Mouse (Mus musculus): ENCODE results near the gene Vasp. TPM values are rescaled to one million over a fixed set of nuclear protein-coding genes. Genes with fewer than 3 reads are reported as not detected.
A peak's percentile ranks its signal among the peaks of the same experiment; 100 is the strongest.

Gene Vasp
- total and polyA plus RNA-seq, 3 experiments, result 130 to 185 TPM; not detected in 1

DNA sequence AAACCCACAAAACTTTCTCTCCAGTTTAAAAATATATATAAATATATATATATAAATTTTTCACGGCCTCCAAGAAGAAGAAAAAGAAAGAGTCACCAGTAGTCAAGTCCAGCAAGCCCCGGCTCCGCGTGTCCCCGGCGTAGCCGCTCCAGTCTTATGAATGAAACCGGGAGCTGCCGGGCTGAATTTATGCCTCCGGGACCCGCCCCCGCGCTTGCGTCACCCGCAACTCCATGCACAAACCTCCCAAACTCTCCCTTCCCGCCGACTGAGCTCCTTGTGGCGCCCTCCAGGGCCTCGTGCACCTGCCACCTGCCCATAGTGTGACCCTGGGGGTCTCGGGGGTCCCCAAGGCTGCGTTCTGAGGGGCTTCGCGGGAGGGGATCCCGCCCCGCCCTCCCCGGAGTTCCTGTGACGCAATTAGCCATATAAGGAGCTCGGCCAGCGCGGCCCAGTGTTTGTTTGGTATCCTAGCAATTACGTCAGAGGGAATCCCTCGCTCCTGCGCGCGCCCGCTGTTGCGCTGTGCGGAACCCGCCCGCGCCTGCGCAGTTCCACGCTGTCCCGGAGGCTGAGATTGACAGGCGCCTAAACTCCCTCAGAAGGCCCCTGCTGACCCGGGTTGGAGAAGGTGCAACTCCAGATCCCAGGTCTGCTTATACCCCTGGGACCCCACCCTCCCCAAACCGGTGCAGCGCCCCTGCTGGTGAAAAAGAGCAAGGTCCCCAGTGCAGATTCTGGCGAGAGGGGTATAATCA lies 38.4 kb upstream of the Vasp start, which contains the start of gene Fosb:
Gene Fosb, minus strand, starts transcription at position 168 of the 758 bp plus-strand sequence.
- TF ChIP-seq MXI1 (IDR thresholded peaks at IDR 0.05; ENCODE audit: low read depth, low read length), result peak; percentile 51; the same call in 1 of the 2 replicates
- TF ChIP-seq GABPA (IDR thresholded peaks at IDR 0.05; ENCODE audit: low read depth, low read length), result no peak
- TF ChIP-seq ZNF384 (IDR thresholded peaks at IDR 0.05; ENCODE audit: low read depth, low read length), result no peak
- TF ChIP-seq CTCF (IDR thresholded peaks at IDR 0.05 in 2 of 3, conservative IDR thresholded peaks at IDR 0.05 in 1 of 3; ENCODE audit: control insufficient read depth in 1 of 3, insufficient read depth in 1 of 3, low read depth in 2 of 3, low read length in 3 of 3, poor library complexity in 1 of 3, severe bottlenecking in 1 of 3), result peak; percentile 33 to 55 (median 39); a peak in 5 of 6 replicates
- peak; percentile 80 for TF ChIP-seq MAZ (IDR thresholded peaks at IDR 0.05; ENCODE audit: low read depth, low read length)
- peak; percentile 64; the same call in 1 of the 2 replicates for TF ChIP-seq E2F4 (IDR thresholded peaks at IDR 0.05; ENCODE audit: borderline replicate concordance, low read depth, low read length)
- peak; percentile 24; the same call in 1 of the 2 replicates for TF ChIP-seq CHD2 (IDR thresholded peaks at IDR 0.05; ENCODE audit: low read length)
- no peak for TF ChIP-seq SMC3 (IDR thresholded peaks at IDR 0.05; ENCODE audit: low read depth, low read length)
- TF ChIP-seq MYC (IDR thresholded peaks at IDR 0.05; ENCODE audit: low read depth, low read length), result no peak
- peak in 1 of 2 experiments; percentile 68; a peak in 2 of 4 replicates for TF ChIP-seq POLR2A (IDR thresholded peaks at IDR 0.05; ENCODE audit: control insufficient read depth in 1 of 2, insufficient read depth in 1 of 2, low read depth in 1 of 2, low read length in 2 of 2, poor library complexity in 1 of 2)
- TF ChIP-seq SIN3A (IDR thresholded peaks at IDR 0.05; ENCODE audit: low read length), result peak; percentile 95
- no peak for TF ChIP-seq MAFK (IDR thresholded peaks at IDR 0.05; ENCODE audit: borderline replicate concordance, low read depth, low read length)
- no peak for TF ChIP-seq POLR2AphosphoS2 (IDR thresholded peaks at IDR 0.05; ENCODE audit: low read length)
- peak; percentile 40; the same call in 1 of the 2 replicates for TF ChIP-seq MAX (IDR thresholded peaks at IDR 0.05; ENCODE audit: low read length)
- no peak; the same call in 1 of the 2 replicates for TF ChIP-seq ELF1 (IDR thresholded peaks at IDR 0.05; ENCODE audit: low read depth, low read length)
- TF ChIP-seq ETS1 (IDR thresholded peaks at IDR 0.05; ENCODE audit: low read depth, low read length), result peak; percentile 91
- TF ChIP-seq ZMIZ1 (IDR thresholded peaks at IDR 0.05; ENCODE audit: low read depth, low read length), result peak; percentile 56; the same call in 1 of the 2 replicates
- peak; percentile 88 for TF ChIP-seq NRF1 (IDR thresholded peaks at IDR 0.05; ENCODE audit: insufficient read depth, low read depth, low read length, poor library complexity, severe bottlenecking)
- TF ChIP-seq NELFE (IDR thresholded peaks at IDR 0.05; ENCODE audit: low read depth, low read length), result 0 out of 2 replicates have a peak, but pooled peaks have one; percentile 31
- peak; percentile 46 for TF ChIP-seq HCFC1 (IDR thresholded peaks at IDR 0.05; ENCODE audit: low read depth, low read length)
- TF ChIP-seq RCOR1 (IDR thresholded peaks at IDR 0.05; ENCODE audit: low read depth, low read length), result no peak
- TF ChIP-seq POLR2AphosphoS5 (IDR thresholded peaks at IDR 0.05; ENCODE audit: borderline replicate concordance, low read depth, low read length), result no peak
- TF ChIP-seq MYB (IDR thresholded peaks at IDR 0.05; ENCODE audit: low read depth, low read length), result no peak
- TF ChIP-seq USF2 (IDR thresholded peaks at IDR 0.05; ENCODE audit: borderline replicate concordance in 1 of 2, insufficient read depth in 1 of 2, low read depth in 1 of 2, low read length in 2 of 2), result no peak
- peak; percentile 79 for TF ChIP-seq TBP (IDR thresholded peaks at IDR 0.05; ENCODE audit: low read depth, low read length)
- TF ChIP-seq TAL1 (IDR thresholded peaks at IDR 0.05; ENCODE audit: low read length), result no peak
- peak within 1 kb of the TSS; percentile 60 to 88 for H3K4me3 ChIP-seq (ENCODE audit: control insufficient read depth in 1 of 2, insufficient read depth in 1 of 2, low read depth in 2 of 2, low read length in 2 of 2)
- H3K9me3 ChIP-seq (replicated peaks; ENCODE audit: insufficient read depth, low read length), result no peaks in the 10 kb centered on the region
- peak; percentile 96 for DNase-seq (ENCODE audit: low read depth, low spot score)
- peak within 1 kb of the TSS; percentile 20; the same call in 1 of the 2 replicates for H3K27ac ChIP-seq (ENCODE audit: control insufficient read depth, low read depth, low read length)
- H3K27me3 ChIP-seq (ENCODE audit: control insufficient read depth in 1 of 2, insufficient read depth in 2 of 2, low read length in 2 of 2), result peaks cover 6 to 7% of the 10 kb centered on the region in 2 experiments; a peak in 3 of 4 replicates
- no peaks in the 10 kb centered on the region; the same call in 1 of the 2 replicates for H3K79me2 ChIP-seq (ENCODE audit: control insufficient read depth, insufficient read depth, low read length, poor library complexity)
- H3K4me1 ChIP-seq (ENCODE audit: control insufficient read depth in 1 of 2, insufficient read depth in 2 of 2, low read length in 2 of 2), result peaks cover 3 to 16% of the 10 kb centered on the region in 2 experiments; a peak in 3 of 4 replicates
- H3K36me3 ChIP-seq (ENCODE audit: control insufficient read depth in 1 of 2, insufficient read depth in 2 of 2, low read length in 2 of 2), result peaks cover 0 to 4% of the 10 kb centered on the region in 2 experiments; a peak in 1 of 4 replicates
- H3K9ac ChIP-seq (ENCODE audit: control insufficient read depth, low read depth, low read length, poor library complexity, severe bottlenecking), result peak within 1 kb of the TSS; percentile 70
